Mouse (Mus musculus) kidney, embryonic 14.5 days (tissue): ENCODE results near the gene Gm10644. TPM values are rescaled to one million over a fixed set of nuclear protein-coding genes. Genes with fewer than 3 reads are reported as not detected.
A peak's percentile ranks its signal among the peaks of the same experiment; 100 is the strongest.

Experiments used
- ATAC-seq: fragments of 200-750 bp; cut with Nextera tagmentation; 2 replicates; pipeline ENCODE4 v1.8.0; 2017; ENCODE audit warnings: moderate number of reproducible peaks, mild to moderate bottlenecking, moderate TSS enrichment, moderate library complexity; ENCODE audit not compliant: low FRiP score, low TSS enrichment
- H3K27ac ChIP-seq: fragments of 300-500 bp; sonication (generic); 2 replicates; pipeline ENCODE4 v1.5.1; 2014; ENCODE audit warnings: low read depth, mild to moderate bottlenecking, low read length, moderate library complexity, mixed read lengths
- H3K27me3 ChIP-seq: fragments of 300-500 bp; sonication (generic); 2 replicates; pipeline ENCODE4 v1.6.1; 2014; ENCODE audit warnings: mild to moderate bottlenecking, low read length; ENCODE audit not compliant: control insufficient read depth, insufficient read depth
- H3K36me3 ChIP-seq: fragments of 300-500 bp; sonication (generic); 2 replicates; pipeline ENCODE4 v1.6.1; 2014; ENCODE audit warnings: low read length, mixed read lengths; ENCODE audit not compliant: control insufficient read depth, insufficient read depth
- H3K4me1 ChIP-seq: fragments of 300-500 bp; sonication (generic); 2 replicates; pipeline ENCODE4 v1.6.1; 2014; ENCODE audit warnings: low read length, mixed read lengths; ENCODE audit not compliant: control insufficient read depth, insufficient read depth
- H3K4me2 ChIP-seq: fragments of 300-500 bp; sonication (generic); replicated peaks from 2 replicates; pipeline ENCODE4 v1.6.1; 2014; ENCODE audit warnings: low read depth, mild to moderate bottlenecking, low read length
- H3K4me3 ChIP-seq: fragments of 300-500 bp; sonication (generic); 2 replicates; pipeline ENCODE4 v1.5.1; 2014; ENCODE audit warnings: mild to moderate bottlenecking, low read length
- H3K9ac ChIP-seq: fragments of 300-500 bp; sonication (generic); 2 replicates; pipeline ENCODE4 v1.6.1; 2014; ENCODE audit warnings: low read depth, mild to moderate bottlenecking, low read length, moderate library complexity
- H3K9me3 ChIP-seq: fragments of 300-500 bp; sonication (generic); 2 replicates; pipeline ENCODE4 v1.6.1; 2016; ENCODE audit warnings: low read length; ENCODE audit not compliant: control insufficient read depth
- WGBS: fragments of 180-500 bp; shearing (Covaris S2); extraction: QIAGEN DNeasy Blood & Tissue Kit; methylation state at CpG from one replicate; pipeline ENCODE4 v1.1.7; 2014; 5-methylcytosine and 5-hydroxymethylcytosine counted together
- polyA plus RNA-seq: library from polyadenylated mRNA; unstranded; fragments of >200 nt; fragmentation: Nextera tagmentation; extraction: Ambion mirVana; gene quantifications from 2 replicates; pipeline ENCODE4 v1.2.1, GENCODE M21; 2014

Gm10644 gene
- polyA plus RNA-seq, 1 experiment from 2014 or later = 0.61 TPM

DNA sequence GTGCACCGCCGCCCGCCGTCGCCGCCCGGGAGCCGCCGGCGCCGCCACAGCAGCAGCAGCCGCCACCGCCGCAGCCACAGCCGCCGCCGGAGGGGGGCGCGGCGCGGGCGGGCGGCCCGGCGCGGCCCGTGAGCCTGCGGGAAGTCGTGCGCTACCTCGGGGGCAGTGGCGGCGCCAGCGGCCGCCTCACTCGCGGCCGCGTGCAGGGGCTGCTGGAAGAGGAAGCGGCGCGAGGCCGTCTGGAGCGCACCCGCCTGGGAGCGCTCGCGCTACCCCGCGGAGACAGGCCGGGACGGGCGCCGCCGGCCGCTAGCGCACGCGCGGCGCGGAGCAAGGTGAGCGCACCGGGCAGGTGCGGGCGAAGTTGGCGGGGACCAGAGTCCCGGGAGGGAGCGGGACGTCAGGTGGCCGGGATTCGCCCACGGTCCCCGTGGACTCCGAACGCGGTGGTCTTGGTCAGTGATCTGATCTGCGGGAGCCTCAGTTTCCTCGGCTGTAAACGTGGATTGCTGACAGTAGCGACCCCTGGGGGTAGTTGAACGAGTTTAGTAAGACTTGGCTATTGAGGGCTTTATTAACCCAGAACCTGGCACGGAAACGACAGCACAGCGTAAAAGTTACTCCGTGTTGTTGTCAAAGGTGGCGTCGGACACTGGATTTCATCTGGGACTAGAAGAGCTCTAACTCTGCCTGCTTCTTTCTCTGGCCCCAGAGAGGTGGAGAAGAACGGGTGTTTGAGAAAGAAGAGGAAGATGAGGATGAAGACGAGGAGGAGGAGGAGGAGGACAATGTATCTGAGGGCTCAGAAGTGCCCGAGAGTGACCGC is 43.4 kb upstream of the Gm10644 start:
- WGBS = under 1% methylated on average over 75 of the region's 92 CpGs
- H3K27ac ChIP-seq = peak overlapping the region; percentile 65
- peaks cover 20% of the 10 kb centered on the region for H3K4me1 ChIP-seq
- no peaks in the 10 kb centered on the region; the same call in 1 of the 2 replicates for H3K27me3 ChIP-seq
- peak overlapping the region; percentile 92 for H3K9ac ChIP-seq
- peak; percentile 7; the same call in 1 of the 2 replicates for ATAC-seq
- H3K9me3 ChIP-seq = no peaks in the 10 kb centered on the region
- peaks cover 30% of the 10 kb centered on the region for H3K36me3 ChIP-seq
- H3K4me2 ChIP-seq = peak overlapping the region; percentile 84
- peak overlapping the region; percentile 81 for H3K4me3 ChIP-seq

DNA sequence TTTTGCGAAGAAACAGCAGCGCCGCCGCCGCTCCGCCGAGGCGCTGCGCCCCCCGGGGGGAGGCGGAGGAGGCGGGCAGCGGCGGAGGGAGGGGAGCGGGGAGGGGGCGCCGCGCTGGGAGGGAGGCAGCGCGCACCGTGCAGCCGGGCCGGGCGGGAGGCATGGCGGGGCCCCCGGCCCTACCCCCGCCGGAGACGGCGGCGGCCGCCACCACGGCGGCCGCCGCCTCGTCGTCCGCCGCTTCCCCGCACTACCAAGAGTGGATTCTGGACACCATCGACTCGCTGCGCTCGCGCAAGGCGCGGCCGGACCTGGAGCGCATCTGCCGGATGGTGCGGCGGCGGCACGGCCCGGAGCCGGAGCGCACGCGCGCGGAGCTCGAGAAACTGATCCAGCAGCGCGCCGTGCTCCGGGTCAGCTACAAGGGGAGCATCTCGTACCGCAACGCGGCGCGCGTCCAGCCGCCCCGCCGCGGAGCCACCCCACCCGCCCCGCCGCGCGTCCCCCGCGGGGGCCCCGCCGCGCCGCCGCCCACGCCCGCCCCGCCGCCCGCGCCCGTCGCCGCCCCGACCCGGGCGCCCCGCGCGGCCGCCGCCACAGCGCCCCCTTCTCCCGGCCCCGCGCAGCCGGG is 42.6 kb upstream of the Gm10644 start, which contains the start of gene Samd1:
Gene Samd1, plus strand, starts transcription at position 162 of the 631 bp plus-strand sequence.
- H3K4me2 ChIP-seq = peak within 1 kb of the TSS; percentile 84
- H3K36me3 ChIP-seq = peaks cover 31% of the 10 kb centered on the region
- whole genome bisulfite sequencing = under 1% methylated on average over 41 of the region's 112 CpGs
- H3K27me3 ChIP-seq = no peaks in the 10 kb centered on the region; the same call in 1 of the 2 replicates
- H3K4me1 ChIP-seq = peaks cover 20% of the 10 kb centered on the region
- peak within 1 kb of the TSS; percentile 81 for H3K4me3 ChIP-seq
- peak within 1 kb of the TSS; percentile 96 for H3K27ac ChIP-seq
- peak within 1 kb of the TSS; percentile 92 for H3K9ac ChIP-seq
- H3K9me3 ChIP-seq = no peaks in the 10 kb centered on the region
- 0 out of 2 replicates have a peak, but pooled peaks have one; percentile 12 for ATAC-seq

GRCm38 (mm10) chr8:83996567-83997505 is 41.8 kb upstream of the Gm10644 start:
- Histone ChIP-seq H3K4me3 (peak overlapping the region; percentile 81), H3K27ac (peak overlapping the region; percentile 96), H3K36me3 (peaks cover 34% of the 10 kb centered on the region), H3K4me1 (peaks cover 20% of the 10 kb centered on the region), H3K27me3 (no peaks in the 10 kb centered on the region; the same call in 1 of the 2 replicates), H3K4me2 (peak overlapping the region; percentile 70), H3K9ac (peak overlapping the region; percentile 92), H3K9me3 (no peaks in the 10 kb centered on the region)
- WGBS = under 1% methylated on average over 42 of the region's 103 CpGs
- peak; percentile 85 for ATAC-seq

DNA sequence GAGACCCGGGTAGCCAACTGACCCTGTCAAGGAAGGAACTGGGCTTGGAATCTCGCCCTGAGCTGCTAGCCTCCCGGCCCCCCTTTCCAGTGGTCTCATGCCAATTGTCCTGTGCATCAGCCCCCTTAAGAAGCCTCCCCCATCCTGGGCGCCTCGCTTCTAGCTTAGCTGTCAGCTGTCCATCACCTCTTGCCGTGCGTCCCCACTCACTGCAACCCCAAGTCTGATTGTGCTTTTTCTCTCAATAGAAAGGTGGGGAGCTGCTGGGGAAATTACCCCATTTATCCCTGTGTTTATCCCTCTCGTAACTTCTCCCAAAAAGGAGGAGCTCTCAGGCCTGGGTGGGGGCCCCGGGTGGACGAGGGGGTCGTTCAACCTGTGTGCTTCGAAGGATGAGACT is 41.0 kb upstream of the Gm10644 start:
- no peak; the same call in 1 of the 2 replicates for ATAC-seq
- Histone ChIP-seq H3K27me3 (no peaks in the 10 kb centered on the region; the same call in 1 of the 2 replicates), H3K9ac (peak overlapping the region; percentile 92; the same call in 1 of the 2 replicates), H3K27ac (peak overlapping the region; percentile 96), H3K36me3 (peaks cover 40% of the 10 kb centered on the region), H3K4me1 (peaks cover 20% of the 10 kb centered on the region), H3K4me2 (peak overlapping the region; percentile 70), H3K4me3 (peak overlapping the region; percentile 81), H3K9me3 (no peaks in the 10 kb centered on the region)
- WGBS = 16% methylated on average over 12 of the region's 12 CpGs

DNA sequence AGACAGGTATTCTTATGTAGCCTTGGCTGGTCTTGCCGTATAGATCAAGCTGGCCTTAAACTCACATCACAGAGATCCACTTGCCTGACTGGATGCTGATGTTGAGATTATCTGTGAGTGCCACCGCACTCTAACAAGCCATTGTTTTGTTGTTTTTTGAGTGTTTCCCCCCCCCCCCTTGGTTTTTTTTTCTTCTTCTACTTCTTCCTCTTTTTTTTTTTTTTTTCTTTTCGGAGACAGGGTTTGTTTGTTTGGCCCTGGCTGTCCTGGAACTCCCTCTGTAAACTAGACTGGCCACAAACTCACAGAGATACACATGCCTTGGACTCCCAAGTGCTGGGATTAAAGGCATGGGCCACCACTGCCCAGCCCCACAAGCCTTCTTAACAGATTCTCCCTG is 39.0 kb upstream of the Gm10644 start:
- Histone ChIP-seq H3K4me1 (peaks cover 8% of the 10 kb centered on the region), H3K27ac (no peak overlapping the region), H3K9ac (no peak overlapping the region), H3K4me3 (no peak overlapping the region), H3K27me3 (no peaks in the 10 kb centered on the region), H3K9me3 (no peaks in the 10 kb centered on the region), H3K36me3 (peaks cover 38% of the 10 kb centered on the region), H3K4me2 (no peak overlapping the region)
- WGBS = 87% methylated on average over 3 of the region's 3 CpGs
- no peak for ATAC-seq

- whole genome bisulfite sequencing = 63% methylated on average over 2 of the region's 2 CpGs
Observed at GRCm38 (mm10) chr8:83992488-83992887, 37.5 kb upstream of the Gm10644 start.

DNA sequence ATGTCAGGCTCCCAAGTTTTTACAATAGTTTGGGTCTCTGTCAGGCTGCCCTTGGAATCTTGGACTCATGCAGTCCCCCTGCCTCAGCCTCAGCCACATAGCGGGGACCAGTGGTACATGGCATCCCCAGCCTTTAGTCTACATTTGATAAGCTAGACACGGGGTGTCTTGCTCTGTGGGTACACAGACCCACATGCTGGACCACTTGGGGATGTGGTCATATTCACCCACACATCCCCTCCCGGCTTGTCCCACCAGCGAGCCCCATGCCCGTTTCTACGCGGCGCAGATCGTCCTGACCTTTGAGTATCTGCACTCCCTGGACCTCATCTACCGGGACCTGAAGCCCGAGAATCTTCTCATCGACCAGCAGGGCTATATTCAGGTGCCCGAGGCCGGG is 35.2 kb upstream of the Gm10644 start:
- ATAC-seq = no peak
- no peaks in the 10 kb centered on the region for H3K9me3 ChIP-seq
- no peak overlapping the region for H3K4me2 ChIP-seq
- 94% methylated on average over 14 of the region's 14 CpGs for WGBS
- no peak overlapping the region for H3K27ac ChIP-seq
- H3K36me3 ChIP-seq = peaks cover 72% of the 10 kb centered on the region
- no peaks in the 10 kb centered on the region for H3K4me1 ChIP-seq
- H3K9ac ChIP-seq = no peak overlapping the region
- no peak overlapping the region for H3K4me3 ChIP-seq
- H3K27me3 ChIP-seq = no peaks in the 10 kb centered on the region

More at GRCm38 (mm10) chr8:83992488-83992887, 37.5 kb upstream of the Gm10644 start:
- H3K27me3 ChIP-seq = no peaks in the 10 kb centered on the region
- peaks cover 4% of the 10 kb centered on the region for H3K4me1 ChIP-seq
- no peak overlapping the region for H3K9ac ChIP-seq
- no peak overlapping the region for H3K4me2 ChIP-seq
- no peak overlapping the region for H3K27ac ChIP-seq
- H3K4me3 ChIP-seq = no peak overlapping the region
- no peak for ATAC-seq
- peaks cover 52% of the 10 kb centered on the region for H3K36me3 ChIP-seq
- H3K9me3 ChIP-seq = no peaks in the 10 kb centered on the region

DNA sequence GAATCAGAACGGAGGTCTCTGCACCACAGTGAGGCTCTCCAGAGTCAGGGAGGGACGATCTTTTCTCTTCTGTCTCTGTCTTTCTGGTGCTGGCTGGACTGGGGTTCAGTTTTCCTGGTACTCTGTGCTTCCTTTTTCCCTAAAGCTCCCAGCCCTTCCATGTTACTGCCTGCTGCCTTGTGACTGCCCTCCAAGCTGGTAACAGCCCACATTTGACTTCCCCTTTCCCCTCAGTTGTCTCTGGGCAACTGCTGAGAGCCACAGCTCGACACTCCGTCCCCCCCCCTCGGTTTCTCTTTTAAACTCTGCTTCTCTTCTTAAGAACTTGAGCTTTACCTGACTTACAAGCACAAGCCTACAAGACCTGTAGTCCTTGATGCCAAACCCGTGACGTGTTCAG is 34.2 kb upstream of the Gm10644 start:
- H3K9me3 ChIP-seq = no peaks in the 10 kb centered on the region
- peaks cover 77% of the 10 kb centered on the region for H3K36me3 ChIP-seq
- H3K4me3 ChIP-seq = no peak overlapping the region
- no peaks in the 10 kb centered on the region for H3K4me1 ChIP-seq
- WGBS = 91% methylated on average over 7 of the region's 7 CpGs
- H3K9ac ChIP-seq = no peak overlapping the region
- no peak overlapping the region for H3K4me2 ChIP-seq
- ATAC-seq = no peak
- no peaks in the 10 kb centered on the region for H3K27me3 ChIP-seq
- no peak overlapping the region for H3K27ac ChIP-seq
